Mouse (Mus musculus) layer of hippocampus, adult 9-11 months (tissue): ENCODE results near the gene Ercc2.

Source experiments
- DNase-seq: peaks from one replicate; pipeline ENCODE4 v3.0.0; 2022

The Ercc2 gene

GRCm38 (mm10) chr7:19359892-19360641 is 21.7 kb upstream of the Ercc2 start:
- DNase-seq, result peak; percentile 83

DNA sequence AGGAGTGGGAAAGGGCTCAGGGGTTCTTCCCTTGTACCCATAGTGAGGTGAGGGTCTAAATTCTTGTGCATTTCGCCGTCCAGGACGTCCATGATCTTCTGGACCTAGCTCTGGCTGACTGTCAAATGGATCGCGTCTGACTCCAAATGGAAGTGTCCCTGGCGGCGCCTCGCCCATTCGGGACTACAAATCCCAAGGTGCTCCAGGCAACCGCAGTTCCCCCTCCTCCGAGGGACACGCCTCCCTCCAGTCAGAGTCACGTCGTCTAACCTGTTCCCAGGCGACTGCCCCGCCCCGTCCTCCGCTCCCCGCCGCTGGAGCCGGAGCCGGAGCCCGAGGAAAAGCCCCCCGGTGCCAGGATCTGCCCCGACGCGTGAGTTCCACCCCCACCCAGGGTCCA is 20.9 kb upstream of the Ercc2 start:
- DNase-seq, result peak; percentile 94

- DNase-seq, result peak; percentile 66
These were observed 20.1 kb upstream of the Ercc2 start for GRCm38 (mm10) chr7:19361720-19362119.

- DNase-seq, result no peak
These were observed 19.5 kb upstream of the Ercc2 start for GRCm38 (mm10) chr7:19362276-19362675.

GRCm38 (mm10) chr7:19363881-19364280 is 17.9 kb upstream of the Ercc2 start:
- no peak for DNase-seq

DNA sequence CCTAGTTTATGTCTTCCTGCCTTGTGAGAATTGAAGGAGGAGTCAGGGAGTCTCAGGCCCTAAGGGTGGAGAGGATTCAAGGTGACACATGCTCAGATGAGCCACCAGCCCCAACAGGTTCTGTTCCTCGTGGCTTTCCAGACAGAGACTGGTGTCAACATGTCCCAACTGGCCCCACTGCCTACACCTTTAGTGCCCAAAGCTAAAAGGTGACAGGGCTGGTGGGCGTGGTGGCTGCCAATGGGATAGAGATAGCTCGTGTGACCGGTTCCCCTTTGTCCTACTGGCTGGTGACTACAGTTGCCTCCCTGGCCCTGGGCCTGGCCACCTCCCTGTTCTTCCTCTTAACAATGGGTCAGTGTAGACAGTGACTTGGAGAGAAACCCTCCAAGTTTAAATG is 16.4 kb upstream of the Ercc2 start:
- no peak for DNase-seq

DNA sequence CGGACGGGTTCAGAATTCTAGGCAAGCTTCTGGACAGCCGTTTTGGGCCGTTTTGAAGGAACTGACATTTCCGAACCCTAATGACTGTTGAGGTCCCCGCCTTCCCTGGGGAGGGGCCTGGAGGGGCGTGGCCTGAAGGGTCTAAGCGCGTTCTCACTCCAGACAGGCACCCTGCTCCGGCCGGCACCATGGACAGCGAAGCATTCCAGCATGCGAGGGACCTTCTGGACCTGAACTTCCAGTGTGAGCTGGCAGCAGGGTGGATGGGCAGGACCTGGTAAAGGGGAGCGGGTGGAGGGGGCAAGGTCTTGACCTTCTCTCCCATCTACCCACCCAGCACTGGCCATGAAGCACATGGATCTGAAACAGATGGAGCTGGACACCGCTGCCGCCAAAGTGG is 13.4 kb upstream of the Ercc2 start:
- DNase-seq, result no peak

DNA sequence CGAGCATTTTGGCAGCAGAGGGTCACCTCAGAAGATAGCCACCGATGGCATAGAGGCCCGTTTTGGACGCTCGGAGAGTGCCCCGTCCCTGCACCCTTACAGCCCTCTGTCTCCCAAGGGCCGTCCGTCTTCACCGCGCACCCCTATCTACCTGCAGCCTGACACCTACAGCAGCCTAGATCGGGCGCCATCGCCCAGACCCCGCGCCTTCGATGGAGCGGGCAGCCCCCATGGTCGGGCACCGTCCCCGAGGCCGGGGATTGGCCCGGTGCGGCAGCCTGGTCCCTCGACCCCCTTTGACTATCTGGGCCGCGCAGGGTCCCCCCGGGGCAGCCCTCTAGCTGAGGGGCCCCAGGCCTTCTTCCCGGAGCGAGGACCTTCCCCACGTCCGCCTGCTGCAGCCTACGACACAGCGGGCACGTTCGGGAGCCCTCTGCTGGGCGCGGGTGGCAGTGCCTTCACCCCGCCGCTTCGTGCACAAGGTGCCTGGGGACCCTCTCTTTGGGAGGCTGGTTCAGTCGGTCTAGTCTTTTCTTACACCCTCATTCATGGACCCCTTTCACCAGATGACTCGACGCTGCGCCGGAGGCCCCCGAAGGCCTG is 11.9 kb upstream of the Ercc2 start:
- no peak for DNase-seq

DNA sequence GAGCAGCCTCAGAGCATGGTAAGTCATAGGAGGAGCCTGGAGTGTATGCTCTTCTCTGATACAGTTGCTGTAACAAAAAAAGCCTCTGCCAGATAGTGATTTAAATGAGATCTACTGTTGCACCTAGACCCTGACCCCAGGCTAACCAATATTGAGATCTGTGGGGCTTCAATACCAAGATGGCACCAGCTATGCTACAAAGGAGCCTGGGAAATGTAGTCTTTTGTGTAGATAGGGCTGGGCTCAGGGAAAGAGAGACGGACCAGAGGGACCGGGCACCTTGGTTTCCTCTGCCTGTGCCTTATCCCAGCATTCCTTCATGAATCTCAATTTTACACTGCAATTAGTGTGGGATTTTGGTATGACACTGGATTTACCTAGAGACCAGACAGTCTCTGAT is 8.4 kb upstream of the Ercc2 start:
- no peak for DNase-seq

DNA sequence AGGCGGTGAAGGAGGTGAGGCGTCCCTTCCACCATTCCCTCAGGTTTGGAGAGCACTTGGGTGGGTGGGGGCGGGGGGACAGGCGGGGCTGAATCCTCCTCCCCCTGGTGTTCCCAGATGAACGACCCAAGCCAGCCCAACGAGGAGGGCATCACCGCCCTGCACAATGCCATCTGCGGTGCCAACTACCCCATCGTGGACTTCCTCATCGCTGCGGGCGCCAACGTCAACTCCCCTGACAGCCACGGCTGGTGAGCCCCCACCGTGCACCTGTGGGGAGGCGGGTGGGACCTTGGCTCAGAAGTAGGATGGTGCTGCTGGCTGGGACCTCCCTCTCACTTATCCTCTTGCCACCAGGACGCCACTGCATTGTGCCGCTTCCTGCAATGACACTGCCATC is 6.4 kb upstream of the Ercc2 start:
- no peak for DNase-seq

DNA sequence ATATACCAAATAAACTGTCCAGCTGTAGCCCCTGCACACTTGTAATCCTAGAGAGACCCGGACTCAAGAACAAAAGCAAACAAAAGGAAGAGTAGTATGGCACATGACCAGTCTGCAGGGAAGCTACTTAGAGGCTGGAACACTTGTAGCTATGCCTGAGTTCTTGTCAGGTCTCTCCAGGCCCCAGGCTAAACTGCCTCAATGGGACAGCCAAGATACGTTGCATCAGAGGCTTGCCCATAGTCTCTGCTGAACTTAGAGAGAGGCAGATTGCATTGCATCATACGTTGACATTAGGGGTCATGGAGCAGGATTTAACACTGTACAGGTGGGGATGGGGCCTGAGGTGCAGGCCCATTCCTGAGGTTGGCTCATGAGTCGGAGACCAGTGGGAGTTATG is 5.8 kb upstream of the Ercc2 start:
- DNase-seq, result no peak

DNA sequence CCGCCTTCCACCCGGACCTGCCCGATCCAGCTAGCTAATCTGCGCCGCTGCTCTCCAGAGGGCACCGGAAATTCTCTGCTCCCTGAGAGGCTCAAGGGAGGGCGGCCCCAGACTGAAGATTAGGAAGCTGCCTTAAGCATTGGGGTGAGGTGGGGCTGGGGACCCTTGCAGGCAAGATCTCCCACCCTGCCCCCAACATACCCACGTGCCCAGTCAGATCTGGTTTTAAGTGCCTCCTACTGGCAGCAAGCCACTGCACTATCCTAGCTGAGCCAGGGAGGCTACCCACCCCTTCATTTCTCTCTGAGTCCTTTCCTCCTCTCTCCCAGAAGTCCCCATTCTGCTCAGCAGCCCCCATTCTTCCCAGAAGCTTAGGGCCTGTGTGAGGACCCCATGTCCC is 3.8 kb upstream of the Ercc2 start:
- DNase-seq, result no peak

GRCm38 (mm10) chr7:19382166-19382541 is 344 bp downstream of the Ercc2 start:
- DNase-seq, result no peak

GRCm38 (mm10) chr7:19383708-19384107 is 1.9 kb downstream of the Ercc2 start:
- no peak for DNase-seq

- DNase-seq, result peak; percentile 61
These were observed 7.0 kb downstream of the Ercc2 start for GRCm38 (mm10) chr7:19388699-19389413.

GRCm38 (mm10) chr7:19394484-19394883 is 12.7 kb downstream of the Ercc2 start:
- no peak for DNase-seq

GRCm38 (mm10) chr7:19399496-19400280 is 17.9 kb downstream of the Ercc2 start:
- no peak for DNase-seq

DNA sequence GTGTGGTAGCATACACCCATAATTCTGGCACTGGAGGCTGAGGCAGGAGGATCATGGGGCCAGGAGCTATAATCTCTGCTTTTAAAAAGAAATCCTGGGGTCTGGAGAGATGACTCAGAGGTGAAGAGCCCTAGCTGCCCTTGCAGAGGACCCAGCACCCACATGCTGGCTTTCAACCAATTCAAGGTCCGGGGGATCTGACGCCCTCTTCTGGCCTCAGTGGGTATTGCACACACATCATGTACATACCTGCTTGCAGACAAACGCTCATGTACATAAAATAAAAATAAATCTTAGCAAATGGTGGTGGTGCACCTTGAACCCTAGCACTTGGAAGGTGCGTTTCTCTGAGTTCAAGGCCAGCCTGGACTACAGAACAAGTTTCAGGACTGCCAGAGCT is 19.1 kb downstream of the Ercc2 start:
- no peak for DNase-seq

DNA sequence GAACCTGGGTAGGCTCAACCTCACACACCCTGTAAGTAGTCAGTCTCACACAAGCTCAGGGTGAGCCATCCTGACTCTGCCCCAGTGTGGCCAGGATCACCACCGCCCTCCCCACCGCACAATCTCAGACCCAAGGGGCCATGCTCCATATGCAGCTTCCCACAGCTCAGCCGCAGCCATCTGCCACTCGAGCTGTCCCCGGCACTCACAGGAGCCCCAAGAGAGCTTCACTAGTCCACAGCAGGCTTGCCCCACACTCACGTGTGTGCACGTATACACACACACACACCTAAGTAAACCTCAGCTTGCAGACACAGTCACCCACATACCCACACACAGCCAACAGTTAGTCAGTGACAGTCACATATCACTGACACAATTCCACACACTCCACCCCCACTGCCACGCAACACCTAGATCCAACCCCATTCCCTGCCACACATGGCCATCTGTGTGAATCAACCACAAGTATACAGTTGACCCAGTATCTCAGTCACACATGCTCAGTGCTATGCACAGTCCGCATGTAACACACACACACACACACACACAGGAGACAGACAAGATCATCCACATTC is 20.8 kb downstream of the Ercc2 start:
- DNase-seq, result no peak

DNA sequence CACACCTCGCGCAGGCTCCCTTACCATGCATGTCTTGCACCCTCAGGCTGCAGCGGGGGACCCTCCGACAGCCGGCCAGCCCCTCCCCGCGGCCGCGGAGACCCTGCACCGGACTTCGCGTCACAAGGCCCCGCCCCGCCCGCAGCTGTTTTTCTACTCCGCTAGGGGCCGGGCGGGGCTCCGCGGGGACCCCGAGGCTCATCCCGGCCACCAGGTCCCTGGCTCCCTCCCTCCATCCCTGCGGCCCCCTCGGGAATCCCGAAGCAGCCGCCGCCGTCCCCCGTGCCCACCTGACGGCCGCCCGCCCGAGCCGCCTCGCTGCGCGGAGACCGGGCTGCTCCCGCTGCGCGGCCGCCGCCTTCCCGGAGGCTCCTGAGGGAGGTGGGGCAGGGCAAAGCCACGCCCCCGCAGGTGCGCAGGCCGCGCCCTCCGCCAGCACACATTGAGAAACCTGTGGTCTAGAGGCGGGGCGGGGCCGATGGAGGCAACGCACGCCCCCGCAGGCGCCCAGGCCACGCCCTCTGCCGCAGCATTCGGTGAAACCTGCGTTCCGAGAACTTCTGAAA is 22.0 kb downstream of the Ercc2 start, which contains the start of gene Klc3:
Gene Klc3 (minus strand): TSS at position 374 of the 566 bp plus-strand sequence.
- DNase-seq, result no peak

GRCm38 (mm10) chr7:19404476-19404875 is 22.7 kb downstream of the Ercc2 start, which contains the start of gene Ckm:
Gene Ckm (plus strand): TSS chr7:19404776.
- DNase-seq, result no peak

GRCm38 (mm10) chr7:19405417-19405816 is 23.6 kb downstream of the Ercc2 start:
- DNase-seq, result peak; percentile 58
